Mouse (Mus musculus) T-cell, adult 2 months (primary cell): ENCODE results near the gene Ovch2.
A peak's percentile ranks its signal among the peaks of the same experiment; 100 is the strongest.
"Not testable (repeated sequence)": the region's sequence is repeated elsewhere in the genome, so short reads cannot be mapped to it uniquely, and the experiment has no call there.

ENCODE experiments used
- DNase-seq: peaks from one replicate; pipeline ENCODE4 v3.0.0; 2022; ENCODE audit warnings: low spot score

The Ovch2 gene

DNA sequence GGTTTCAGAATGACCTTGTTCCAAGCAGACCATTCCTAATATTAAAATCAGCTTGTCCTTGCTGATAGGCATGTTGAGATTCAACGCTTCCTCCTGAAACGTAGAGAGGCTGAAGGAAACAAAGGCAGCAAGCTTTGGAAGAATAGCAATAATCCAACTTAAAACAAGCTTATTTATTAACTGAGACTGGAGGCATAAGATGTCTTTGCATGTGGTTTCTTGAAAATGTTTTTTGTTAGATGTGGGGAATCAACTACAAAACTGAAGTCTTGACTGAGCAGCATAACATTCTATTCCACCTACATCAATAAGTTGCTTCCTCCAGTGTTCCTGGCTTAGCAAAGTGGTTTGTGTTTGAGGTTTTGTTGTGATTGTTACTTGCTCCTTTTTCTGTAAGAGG lies at the start of gene Ovch2:
Gene Ovch2 (minus strand): TSS at position 101 of the 400 bp plus-strand sequence.
- no peak for DNase-seq

DNA sequence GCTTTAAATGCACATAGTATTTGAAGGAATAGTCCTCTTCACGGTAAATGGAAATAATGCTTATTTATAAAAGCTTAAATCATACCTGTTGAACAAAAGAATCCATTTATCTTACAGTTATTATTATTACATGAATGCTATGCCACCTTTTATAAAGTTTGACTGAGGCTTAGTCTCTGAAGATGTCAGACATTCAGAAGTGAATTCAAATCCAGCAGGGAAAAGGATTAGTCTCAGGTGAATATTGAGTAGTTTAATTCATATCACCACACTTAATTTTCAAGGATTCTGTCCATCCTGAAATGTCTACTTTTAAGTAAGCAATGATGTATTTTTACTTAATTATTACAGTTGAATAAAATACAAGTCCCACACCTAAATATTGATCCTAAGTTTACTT lies 46.4 kb upstream of the Ovch2 start, which contains the start of gene Olfr470:
Gene Olfr470 (minus strand): TSS at position 101 of the 400 bp plus-strand sequence.
- DNase-seq, result not testable (repeated sequence)

DNA sequence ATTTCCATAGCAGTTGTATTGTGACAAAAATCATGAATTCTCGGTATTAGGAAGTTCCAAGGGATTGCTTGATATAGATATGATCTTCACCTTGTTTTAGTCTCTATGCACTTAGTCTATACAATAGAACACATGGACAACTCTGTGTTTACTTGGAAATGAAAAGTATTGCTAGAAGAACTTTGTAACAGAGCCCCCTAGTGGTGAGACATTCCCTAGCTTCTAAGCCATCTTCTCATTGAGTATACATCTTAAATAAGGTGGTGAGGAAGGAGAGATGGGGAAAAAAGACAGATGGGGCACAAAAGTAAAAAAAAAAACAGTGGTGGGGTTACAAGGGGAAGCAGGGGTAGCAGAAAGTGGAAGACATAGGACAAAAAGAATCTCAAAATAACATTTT lies 40.7 kb upstream of the Ovch2 start:
- DNase-seq, result no peak

DNA sequence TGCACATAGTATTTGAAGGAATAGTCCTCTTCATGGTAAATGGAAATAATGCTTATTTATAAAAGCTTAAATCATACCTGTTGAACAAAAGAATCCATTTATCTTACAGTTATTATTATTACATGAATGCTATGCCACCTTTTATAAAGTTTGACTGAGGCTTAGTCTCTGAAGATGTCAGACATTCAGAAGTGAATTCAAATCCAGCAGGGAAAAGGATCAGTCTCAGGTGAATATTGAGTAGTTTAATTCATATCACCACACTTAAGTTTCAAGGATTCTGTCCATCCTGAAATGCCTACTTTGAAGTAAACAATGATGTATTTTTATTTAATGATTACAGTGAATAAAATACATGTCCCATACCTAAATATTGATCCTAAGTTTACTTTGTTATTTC lies 24.4 kb upstream of the Ovch2 start, which contains the start of gene Olfr469:
Gene Olfr469 (minus strand): TSS at position 101 of the 400 bp plus-strand sequence.
- DNase-seq, result not testable (repeated sequence)

DNA sequence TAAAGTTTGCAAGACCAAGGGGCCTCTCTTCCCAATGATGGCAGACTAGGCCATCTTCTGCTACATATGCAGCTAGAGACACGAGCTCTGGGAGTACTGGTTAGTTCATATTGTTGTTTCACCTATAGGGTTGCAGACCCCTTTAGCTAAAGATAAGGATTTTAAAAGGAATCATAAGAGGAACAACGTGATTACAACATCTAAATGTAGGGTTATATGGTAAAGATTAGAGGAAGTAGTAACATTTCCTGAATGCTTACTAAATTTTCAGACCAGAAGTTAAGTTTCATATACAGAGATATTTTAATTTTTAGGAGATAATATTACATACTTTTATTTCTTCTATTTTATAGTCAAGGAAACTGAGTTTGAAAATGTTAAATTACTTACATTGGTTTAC lies 22.9 kb upstream of the Ovch2 start:
- DNase-seq, result not testable (repeated sequence)

DNA sequence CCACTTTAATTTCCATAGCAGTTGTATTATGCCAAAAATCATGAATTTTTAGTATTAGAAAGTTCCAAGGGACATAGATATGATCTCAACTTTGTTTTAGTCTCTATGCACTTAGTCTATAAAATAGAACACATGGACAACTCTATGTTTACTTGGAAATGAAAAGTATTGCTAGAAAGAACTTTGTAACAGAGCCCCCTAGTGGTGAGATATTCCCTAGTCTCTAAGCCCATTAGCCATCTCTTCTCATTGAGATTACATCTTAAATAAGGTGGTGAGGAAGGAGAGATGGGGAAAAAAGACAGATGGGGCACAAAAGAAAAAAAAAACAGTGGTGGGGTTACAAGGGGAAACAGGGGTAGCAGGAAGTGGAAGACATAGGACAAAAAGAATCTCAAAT lies 18.4 kb upstream of the Ovch2 start:
- DNase-seq, result no peak

DNA sequence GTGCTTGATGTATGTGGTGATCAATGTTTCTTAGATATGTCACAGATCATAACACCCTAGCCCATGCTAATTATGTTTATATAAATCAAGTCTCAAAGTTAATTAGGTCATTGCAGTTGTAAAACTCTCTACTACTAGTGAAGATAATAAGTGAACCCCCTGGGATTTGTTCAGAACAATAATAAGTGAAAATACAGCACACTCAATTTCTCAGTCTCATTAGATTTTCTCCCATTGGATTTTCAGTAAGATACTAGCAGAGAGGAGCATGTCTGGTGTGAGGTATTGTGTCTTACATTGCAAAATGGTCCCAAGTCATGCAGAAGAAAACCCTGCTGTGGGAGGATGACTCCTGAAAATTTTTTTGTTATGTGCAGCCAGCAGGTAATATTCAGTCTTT lies 11.0 kb upstream of the Ovch2 start, which contains the start of gene Olfr467:
Gene Olfr467 (plus strand): TSS at position 301 of the 400 bp plus-strand sequence.
- no peak for DNase-seq

DNA sequence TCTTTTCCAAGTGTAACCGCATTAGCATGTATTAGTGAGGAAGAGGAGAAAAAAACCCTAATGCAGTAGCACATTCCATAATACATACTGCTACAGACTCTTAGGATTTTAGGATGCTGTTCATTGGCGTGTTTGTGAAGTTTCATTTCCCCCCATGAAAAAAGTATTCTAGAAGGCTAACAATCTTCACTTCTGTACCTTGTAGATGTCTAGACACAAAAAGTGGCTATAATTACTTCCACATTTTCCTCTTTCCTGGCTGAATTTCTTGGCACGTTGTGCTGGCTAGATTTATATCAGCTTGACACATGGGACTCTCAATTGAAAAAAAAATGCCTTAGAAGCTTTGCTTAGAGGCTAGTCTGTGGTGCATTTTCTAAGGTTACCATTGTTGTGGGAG lies 1.1 kb upstream of the Ovch2 start:
- no peak for DNase-seq

DNA sequence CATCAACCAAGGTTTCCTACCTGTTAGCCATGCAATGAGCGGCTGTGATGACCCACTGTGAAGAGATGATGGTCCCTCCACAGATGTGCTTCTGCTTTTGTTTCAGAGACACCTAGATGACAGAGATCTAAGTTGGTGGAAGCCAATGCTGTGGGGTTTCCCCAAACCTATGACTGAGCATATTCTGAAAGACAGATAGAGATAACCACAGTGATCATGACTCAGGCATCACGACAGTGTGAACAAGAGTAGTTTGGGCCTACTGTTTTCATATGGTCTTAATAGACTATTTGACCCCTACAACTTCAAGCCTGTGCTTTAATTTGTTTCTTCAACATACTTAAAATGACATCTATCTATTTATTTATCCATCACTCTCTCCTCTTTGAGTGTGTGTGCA lies 4.5 kb downstream of the Ovch2 start:
- no peak for DNase-seq

DNA sequence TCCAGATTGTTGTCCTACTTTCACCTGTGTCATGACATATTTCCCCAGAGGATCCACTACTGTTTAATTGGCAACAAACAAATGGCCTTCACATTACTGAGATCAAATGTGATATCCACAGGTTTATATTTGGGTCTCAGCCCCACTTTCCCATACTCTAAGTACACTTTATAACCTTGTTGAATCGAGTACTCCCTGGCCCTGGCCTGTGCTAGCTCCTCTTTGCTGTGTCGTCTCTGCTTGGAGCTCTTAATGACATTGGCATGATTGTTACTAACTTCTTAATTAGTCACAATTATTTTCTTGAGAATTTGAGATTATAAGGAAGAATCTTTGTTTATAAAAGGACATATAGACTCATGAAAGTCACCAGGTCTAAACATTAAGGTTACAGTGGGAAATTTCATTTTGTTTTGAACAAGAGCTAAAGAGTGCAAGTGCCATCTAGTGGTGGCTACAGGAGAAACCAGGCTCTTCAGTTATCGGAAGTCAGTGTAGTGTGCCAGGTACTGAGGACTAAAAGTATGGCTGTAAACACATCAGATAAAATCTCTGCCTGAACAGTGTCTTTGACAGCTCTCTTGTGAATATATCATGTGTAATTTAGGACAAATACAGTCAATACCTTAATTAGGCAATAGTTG lies 12.9 kb downstream of the Ovch2 start:
- DNase-seq, result no peak

DNA sequence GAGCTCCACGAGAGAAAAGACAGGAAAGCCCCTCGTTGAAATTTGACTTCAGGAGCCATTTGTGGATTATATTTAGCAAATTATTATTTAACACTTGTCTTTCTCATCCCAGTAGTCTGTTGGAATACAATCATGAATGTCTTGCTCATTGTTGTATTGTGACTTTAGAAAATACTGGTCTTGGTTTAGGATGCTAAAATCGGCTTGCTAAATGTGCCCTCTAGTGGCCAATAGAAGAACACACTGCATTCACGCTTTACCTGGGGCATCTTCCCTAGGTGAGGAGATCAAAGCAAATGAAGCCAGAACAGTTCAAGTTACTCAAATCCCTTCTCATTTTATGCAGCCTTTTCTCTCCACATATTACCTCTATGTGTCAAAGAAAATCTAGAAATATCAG lies 21.4 kb downstream of the Ovch2 start:
- peak; percentile 5 for DNase-seq

DNA sequence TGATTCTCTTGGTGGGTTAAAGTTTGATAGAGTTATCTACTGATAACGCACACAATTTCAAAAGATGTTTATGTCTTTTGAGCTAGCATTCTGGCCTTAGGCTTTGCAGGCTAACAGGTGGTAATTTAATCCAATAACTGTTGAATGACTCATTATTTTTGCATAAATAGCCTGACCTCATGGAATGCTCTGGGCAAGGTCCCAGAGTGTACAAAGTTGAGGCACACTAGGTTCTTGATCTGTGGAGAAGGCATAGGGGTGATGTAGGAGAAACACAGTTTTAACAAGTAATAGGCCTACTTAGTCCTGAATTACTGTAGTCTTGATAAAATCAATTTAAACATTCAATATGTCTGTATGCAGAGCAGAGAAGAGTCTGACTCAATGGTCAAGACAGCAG lies 22.8 kb downstream of the Ovch2 start:
- DNase-seq, result no peak

DNA sequence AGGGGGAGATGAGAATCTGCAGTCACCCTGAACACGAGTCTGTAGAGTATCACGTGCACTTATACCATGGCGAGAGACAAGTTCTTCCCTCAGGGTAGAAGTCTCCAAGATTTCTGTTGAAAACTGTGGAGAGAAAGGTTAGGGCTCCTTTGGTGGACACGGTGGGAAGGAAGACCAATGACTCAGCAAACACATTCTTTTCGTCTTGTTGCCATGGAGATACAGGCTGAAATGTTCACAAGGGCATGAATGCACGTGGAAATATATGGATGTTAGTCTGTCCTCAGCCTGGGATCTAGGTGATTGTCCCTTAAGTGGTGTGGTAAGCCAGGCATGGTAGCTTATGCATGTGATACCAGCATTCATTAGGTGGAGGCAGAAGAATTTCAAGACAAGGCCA lies 30.2 kb downstream of the Ovch2 start:
- DNase-seq, result no peak

DNA sequence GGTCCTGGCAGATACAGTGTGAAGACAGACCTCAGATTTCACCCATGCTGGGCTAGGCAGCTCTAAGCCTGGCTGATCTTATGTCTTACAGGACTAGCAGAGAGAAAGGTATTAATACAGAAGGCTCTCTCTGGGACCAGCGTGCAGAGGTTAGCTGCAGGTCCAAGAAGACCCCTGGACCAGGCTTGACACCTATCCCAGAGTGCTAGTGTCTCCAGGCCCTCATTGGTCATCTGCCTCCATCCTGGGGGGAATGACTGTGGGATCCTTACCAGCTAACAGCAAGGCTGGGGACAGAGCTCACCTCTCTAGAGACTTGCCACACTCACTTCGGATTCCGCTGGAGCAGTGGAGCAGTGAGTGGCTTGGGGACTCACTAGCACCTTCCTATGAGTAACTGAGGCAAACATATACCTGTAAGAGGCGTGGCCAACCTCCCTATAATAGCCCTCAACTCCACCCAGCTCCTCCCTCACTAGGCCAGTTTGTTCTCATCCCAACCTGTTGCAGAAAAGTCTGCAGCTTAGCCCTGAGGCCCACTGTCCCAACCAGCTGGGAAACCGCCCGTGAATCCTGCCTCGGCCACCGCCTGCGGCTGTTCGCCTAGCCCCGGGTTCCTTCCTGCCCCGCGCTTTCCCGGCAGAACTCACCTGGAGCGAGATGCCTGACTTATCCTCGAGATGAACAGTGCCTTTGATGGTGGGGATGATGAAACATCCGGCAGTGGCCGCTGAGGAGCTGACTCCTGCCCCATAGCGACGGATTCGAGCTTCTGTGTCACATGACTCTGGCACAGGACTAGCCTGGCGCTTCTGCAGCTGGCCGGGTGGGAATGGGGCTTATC lies 43.5 kb downstream of the Ovch2 start, which contains the start of gene Cyb5r2:
Gene Cyb5r2 (minus strand): TSS at position 725 of the 844 bp plus-strand sequence.
- no peak for DNase-seq

DNA sequence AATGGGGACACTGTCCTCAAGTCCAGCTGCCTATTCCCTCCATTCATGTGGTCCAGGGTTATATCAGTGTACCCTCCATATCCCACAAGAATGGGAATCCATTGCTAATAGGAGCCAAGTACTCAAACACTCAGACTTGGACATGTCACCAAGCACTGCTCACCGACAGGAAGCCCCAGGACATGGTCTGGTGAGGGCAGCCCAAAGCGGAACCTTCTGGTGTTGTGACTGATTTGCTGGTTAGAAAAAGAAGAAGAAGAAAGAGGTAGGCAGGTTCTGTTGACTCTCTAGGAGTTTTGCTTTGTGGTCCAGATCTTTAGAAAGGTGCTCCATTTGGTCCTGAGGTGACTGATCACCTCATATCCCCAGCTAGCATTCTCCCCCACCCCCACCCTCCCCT lies 44.3 kb downstream of the Ovch2 start:
- no peak for DNase-seq

DNA sequence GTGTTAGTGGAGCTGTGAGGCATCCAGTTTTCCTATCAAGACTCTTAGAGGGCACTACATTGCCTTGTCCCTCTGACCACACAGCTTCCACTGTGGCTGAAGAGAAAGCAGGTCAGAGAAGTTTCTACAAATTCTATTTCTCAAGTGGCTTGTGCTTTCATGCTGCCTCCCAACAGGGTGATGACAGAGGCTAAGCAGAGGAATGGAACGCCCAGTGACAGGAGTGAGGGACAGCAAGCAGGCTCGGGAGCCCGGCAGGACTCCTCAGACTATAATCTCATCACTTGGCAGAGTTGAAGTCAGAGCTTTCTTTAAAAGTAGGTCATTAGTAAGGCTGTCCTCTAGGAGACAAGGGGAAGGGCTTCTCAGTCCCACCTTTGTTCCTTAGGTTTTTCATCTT lies 45.1 kb downstream of the Ovch2 start:
- no peak for DNase-seq

DNA sequence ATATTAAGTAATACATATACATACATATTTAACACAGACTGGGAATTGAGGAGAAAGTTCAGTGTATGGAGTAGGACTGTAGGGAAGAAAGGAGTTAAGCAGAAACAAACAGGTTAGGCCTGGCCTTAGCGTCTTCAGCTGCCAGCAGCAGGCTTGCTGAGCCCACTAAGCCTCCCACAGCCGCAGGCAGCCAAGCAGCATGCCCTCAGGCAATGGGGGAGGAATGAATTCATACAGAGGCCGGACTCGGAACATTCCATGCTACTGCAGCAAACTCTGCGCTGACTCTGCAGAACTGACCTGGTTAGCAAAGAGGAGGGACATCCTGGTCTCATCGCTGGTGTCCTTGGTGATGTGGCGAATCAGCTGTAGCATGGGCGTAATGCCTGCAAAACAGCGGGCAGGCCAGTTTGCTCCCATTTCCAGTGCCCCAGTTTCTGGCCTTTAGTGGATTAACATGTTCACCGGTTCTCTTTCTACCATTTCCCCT lies 48.9 kb downstream of the Ovch2 start:
- no peak for DNase-seq

DNA sequence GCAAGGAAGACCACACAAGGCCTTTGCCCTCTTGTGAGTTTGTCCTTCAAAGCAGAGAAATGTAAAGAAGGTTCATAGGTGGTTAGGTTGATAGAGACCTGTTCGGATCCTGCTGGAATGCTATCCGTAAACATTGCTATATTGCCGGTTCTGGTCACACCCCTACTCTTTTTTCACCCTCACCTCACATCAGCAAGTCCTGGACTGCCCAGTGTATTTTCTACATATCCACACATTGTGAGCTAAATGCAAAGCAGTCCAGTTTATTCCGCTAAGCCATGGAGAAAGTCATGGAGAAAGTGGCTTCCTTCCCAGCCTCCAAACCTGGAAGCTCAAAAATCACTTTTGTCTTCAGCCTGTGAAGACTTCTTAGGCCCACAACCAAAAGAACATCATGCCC lies 51.3 kb downstream of the Ovch2 start:
- DNase-seq, result no peak

DNA sequence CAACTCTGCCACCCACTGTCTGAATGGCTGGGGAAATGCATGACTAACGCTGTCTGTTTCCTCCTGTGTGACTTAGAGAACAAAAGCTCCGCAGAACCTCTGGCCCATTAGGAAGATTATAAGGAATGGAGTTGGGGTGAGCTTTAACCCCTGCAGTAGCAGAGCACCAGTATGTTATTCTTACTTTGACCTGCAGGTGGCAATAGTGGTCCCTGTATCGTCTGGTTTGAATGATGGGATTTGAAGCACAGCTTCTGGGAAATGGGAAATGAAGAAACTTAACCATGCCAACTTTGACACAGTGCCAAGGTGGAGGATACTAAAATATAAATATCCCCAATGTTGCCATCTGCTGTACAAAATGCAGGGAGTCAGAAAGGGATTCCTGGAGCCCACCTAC lies 51.7 kb downstream of the Ovch2 start:
- DNase-seq, result no peak

DNA sequence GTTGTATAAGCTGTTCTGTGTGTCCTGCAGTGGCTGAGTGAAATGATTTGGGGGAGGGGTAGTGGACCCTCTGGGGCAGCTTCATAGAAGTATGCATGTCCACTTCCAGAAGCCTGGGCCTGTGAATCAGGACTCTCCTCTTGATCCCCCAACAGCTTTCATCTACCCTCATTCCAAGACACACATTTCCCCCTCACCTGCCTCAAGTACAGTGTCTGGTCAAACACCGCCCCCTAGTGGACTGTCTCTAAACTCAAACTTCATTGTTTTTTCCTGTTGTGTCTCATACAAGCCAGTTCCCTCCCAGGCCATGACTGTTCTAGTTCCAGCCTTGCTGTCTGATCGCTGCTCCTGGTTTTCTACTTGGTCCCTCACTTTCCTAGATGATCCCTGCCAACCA lies 53.1 kb downstream of the Ovch2 start:
- peak; percentile 39 for DNase-seq

DNA sequence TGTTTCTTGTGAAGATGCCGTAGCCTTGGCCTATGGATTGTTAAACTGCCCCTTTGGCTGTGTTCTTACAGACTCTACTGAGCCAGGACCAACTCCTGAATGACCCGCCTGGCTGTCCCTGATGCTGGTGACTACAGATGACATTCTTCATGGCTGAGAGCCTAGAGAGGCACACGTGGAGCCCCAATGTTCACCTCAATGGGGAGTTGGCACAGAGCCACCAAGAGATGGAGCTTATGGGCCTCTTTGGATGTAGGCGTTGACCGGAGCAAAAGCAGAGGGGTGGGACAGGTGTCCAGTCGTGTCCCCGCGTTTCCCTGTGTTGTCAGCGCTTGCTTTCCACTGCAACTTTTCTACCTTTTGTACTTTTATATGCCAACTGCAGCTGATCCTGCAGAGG lies 53.5 kb downstream of the Ovch2 start:
- no peak for DNase-seq

DNA sequence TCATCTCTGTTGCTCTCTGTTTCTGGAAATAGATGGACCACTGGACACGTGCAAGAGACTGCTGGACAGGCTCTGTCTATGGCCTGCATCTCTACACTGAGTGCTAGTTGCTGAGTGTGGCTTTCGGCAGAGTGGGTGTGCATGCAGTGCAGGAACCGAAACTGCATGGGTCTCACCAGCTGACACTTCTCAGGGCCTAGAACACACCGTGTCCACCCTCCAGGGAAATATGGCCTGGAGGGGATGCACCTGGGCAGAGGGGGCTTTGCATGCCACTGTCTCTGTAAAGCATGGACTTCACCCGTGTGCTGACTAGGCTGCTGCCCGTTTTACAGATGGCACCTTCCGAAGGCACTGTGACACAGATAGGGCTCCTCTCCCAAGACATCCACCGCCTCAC lies 55.0 kb downstream of the Ovch2 start:
- DNase-seq, result no peak

DNA sequence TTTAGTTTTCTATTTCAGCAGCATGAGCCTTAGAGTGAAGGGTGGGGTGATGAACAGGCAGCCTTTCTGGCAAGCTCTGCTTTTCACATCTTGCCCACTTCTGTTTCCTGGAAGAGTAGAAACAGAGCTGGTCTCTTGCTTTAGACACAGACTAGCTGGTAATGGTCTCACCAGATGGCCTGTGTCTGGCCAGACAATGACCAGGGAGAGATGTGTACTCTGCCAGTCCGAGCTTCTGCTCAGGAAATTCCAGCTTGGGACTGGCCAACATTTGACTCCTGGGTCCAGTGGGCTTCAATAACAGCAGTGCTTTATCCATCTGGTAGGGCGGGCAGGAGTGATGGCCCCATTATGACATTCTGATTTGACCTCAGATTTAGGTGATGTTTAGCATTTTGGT lies 55.9 kb downstream of the Ovch2 start:
- DNase-seq, result no peak
